Mouse (Mus musculus) hindbrain, embryonic 10.5 days (tissue): ENCODE data around the gene Osbpl6. TPM values are rescaled to one million over a fixed set of nuclear protein-coding genes. Genes with fewer than 3 reads are reported as not detected.
A peak's percentile ranks its signal among the peaks of the same experiment; 100 is the strongest.
"Not testable (repeated sequence)": the region's sequence is repeated elsewhere in the genome, so short reads cannot be mapped to it uniquely, and the experiment has no call there.

ENCODE experiments used
- DNase-seq: peaks from one replicate; pipeline ENCODE4 v3.0.0-alpha.2; 2017; ENCODE audit warnings: low spot score
- H3K27ac ChIP-seq: fragments of 300-500 bp; sonication (generic); 2 replicates; pipeline ENCODE4 v1.5.1; 2016; ENCODE audit warnings: mild to moderate bottlenecking, moderate library complexity
- H3K27me3 ChIP-seq: fragments of 300-500 bp; sonication (generic); 2 replicates; pipeline ENCODE4 v1.6.1; 2016; ENCODE audit warnings: mild to moderate bottlenecking; ENCODE audit not compliant: poor library complexity, insufficient read depth, severe bottlenecking
- H3K36me3 ChIP-seq: fragments of 300-500 bp; sonication (generic); 2 replicates; pipeline ENCODE4 v1.6.1; 2016; ENCODE audit warnings: mild to moderate bottlenecking, moderate library complexity
- H3K4me1 ChIP-seq: fragments of 300-500 bp; sonication (generic); replicated peaks from 2 replicates; pipeline ENCODE4 v1.6.1; 2016; ENCODE audit warnings: mild to moderate bottlenecking
- H3K4me3 ChIP-seq: fragments of 300-500 bp; sonication (generic); 2 replicates; pipeline ENCODE4 v1.5.1; 2016; ENCODE audit warnings: mild to moderate bottlenecking, moderate library complexity
- H3K9me3 ChIP-seq: fragments of 300-500 bp; sonication (generic); 2 replicates; pipeline ENCODE4 v1.6.1; 2016; ENCODE audit warnings: mild to moderate bottlenecking, moderate library complexity
- WGBS: fragments of 180-500 bp; shearing (Covaris S2); methylation state at CpG from one replicate; pipeline ENCODE4 v1.1.7; 2016; 5-methylcytosine and 5-hydroxymethylcytosine counted together
- polyA plus RNA-seq: library from polyadenylated mRNA; unstranded; fragments of >200 nt; fragmentation: Nextera tagmentation; extraction: Ambion mirVana; gene quantifications from 2 replicates; pipeline ENCODE4 v1.2.1, GENCODE M21; 2016

The Osbpl6 gene
- polyA plus RNA-seq, 1 experiment from 2014 or later = 15.4 TPM

GRCm38 (mm10) chr2:76610326-76611104, 204.2 kb downstream of the Osbpl6 start:
- Histone ChIP-seq H3K9me3 (no peaks in the 10 kb centered on the region), H3K4me3 (no peak overlapping the region), H3K27me3 (no peaks in the 10 kb centered on the region), H3K27ac (no peak overlapping the region), H3K4me1 (no peaks in the 10 kb centered on the region), H3K36me3 (no peaks in the 10 kb centered on the region)
- no peak for DNase-seq
- 90% methylated on average over 10 of the region's 10 CpGs for WGBS

- DNase-seq = no peak
- WGBS = 85% methylated on average over 3 of the region's 3 CpGs
- H3K27me3 ChIP-seq = no peaks in the 10 kb centered on the region
- H3K36me3 ChIP-seq = no peaks in the 10 kb centered on the region
- H3K4me1 ChIP-seq = no peaks in the 10 kb centered on the region
- no peak overlapping the region for H3K4me3 ChIP-seq
- H3K27ac ChIP-seq = no peak overlapping the region
- no peaks in the 10 kb centered on the region for H3K9me3 ChIP-seq
These were observed 205.7 kb downstream of the Osbpl6 start for GRCm38 (mm10) chr2:76611996-76612395.

- Histone ChIP-seq H3K36me3 (peaks cover 13% of the 10 kb centered on the region), H3K4me3 (no peak overlapping the region), H3K4me1 (no peaks in the 10 kb centered on the region), H3K27me3 (no peaks in the 10 kb centered on the region), H3K27ac (no peak overlapping the region), H3K9me3 (no peaks in the 10 kb centered on the region)
- DNase-seq = peak; percentile 8
- WGBS = 59% methylated on average over 1 of the region's 1 CpGs
These were observed 211.8 kb downstream of the Osbpl6 start for GRCm38 (mm10) chr2:76618078-76618477.

- Histone ChIP-seq H3K9me3 (no peaks in the 10 kb centered on the region), H3K4me3 (no peak overlapping the region), H3K27me3 (no peaks in the 10 kb centered on the region), H3K36me3 (peaks cover 33% of the 10 kb centered on the region), H3K4me1 (no peaks in the 10 kb centered on the region), H3K27ac (no peak overlapping the region)
- no peak for DNase-seq
- WGBS = 90% methylated on average over 5 of the region's 5 CpGs
These were observed 213.9 kb downstream of the Osbpl6 start for GRCm38 (mm10) chr2:76620188-76620587.

DNA sequence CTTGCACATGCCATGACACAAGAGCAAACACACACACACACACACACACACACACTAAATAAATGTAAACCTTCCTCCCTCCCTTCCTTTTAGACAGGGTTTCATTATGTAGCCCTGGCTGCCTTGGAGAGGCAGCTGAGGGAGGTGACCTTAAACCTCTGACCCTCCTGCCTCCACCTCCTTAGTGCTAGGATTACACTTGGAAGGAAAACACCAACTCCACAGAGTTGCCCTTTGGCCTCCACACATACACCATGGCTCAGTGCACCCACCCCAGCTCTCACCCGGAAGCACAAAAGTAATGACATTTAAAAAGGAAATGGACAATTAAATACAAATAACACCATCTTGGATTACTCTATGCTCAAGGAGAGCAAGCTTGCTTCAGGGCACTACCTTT, 215.4 kb downstream of the Osbpl6 start:
- H3K4me3 ChIP-seq = no peak overlapping the region
- peak; percentile 3 for DNase-seq

DNA sequence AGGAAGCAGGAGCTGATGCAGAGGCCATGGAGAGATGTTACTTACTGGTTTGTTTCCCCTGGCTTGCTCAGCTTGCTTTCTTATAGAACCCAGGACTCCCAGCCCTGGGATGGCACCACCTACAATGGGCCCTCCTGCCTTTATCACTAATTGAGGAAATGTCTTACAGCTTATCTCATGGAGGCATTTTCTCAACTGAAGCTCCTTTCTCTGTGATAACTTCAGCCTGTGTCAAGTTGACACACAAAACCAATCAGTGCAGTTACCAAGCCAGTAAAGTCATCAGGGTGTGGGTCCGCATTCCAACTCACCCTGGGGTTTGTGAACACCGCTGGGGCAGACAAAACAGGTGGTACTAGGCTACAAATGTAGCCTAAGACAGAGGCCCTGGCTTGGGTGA, 216.0 kb downstream of the Osbpl6 start:
- peaks cover 54% of the 10 kb centered on the region for H3K36me3 ChIP-seq
- DNase-seq = not testable (repeated sequence)

More for the DNA sequence above, 215.4 kb downstream of the Osbpl6 start:
- Histone ChIP-seq H3K27ac (no peak overlapping the region), H3K36me3 (peaks cover 48% of the 10 kb centered on the region), H3K4me1 (no peaks in the 10 kb centered on the region), H3K9me3 (peaks cover 15% of the 10 kb centered on the region), H3K27me3 (no peaks in the 10 kb centered on the region)
- WGBS = 66% methylated on average over 1 of the region's 1 CpGs

GRCm38 (mm10) chr2:76630293-76630692, 224.0 kb downstream of the Osbpl6 start:
- Histone ChIP-seq H3K9me3 (peaks cover 21% of the 10 kb centered on the region), H3K4me3 (no peak overlapping the region), H3K27ac (no peak overlapping the region), H3K36me3 (peaks cover 99% of the 10 kb centered on the region), H3K27me3 (no peaks in the 10 kb centered on the region), H3K4me1 (no peaks in the 10 kb centered on the region)
- WGBS = 94% methylated on average over 12 of the region's 12 CpGs
- no peak for DNase-seq

More for the DNA sequence above, 216.0 kb downstream of the Osbpl6 start:
- H3K27me3 ChIP-seq, H3K4me1 ChIP-seq, H3K4me3 ChIP-seq, H3K27ac ChIP-seq: not testable (repeated sequence)
- peaks cover 21% of the 10 kb centered on the region for H3K9me3 ChIP-seq
- WGBS = 90% methylated on average over 2 of the region's 2 CpGs

GRCm38 (mm10) chr2:76631600-76631999, 225.3 kb downstream of the Osbpl6 start:
- H3K27me3 ChIP-seq = no peaks in the 10 kb centered on the region
- peaks cover 99% of the 10 kb centered on the region for H3K36me3 ChIP-seq
- no peak for DNase-seq
- H3K4me3 ChIP-seq = no peak overlapping the region
- 92% methylated on average over 4 of the region's 4 CpGs for WGBS
- H3K27ac ChIP-seq = no peak overlapping the region
- H3K4me1 ChIP-seq = no peaks in the 10 kb centered on the region
- peaks cover 8% of the 10 kb centered on the region for H3K9me3 ChIP-seq

GRCm38 (mm10) chr2:76639637-76640036, 233.3 kb downstream of the Osbpl6 start:
- DNase-seq = no peak
- Histone ChIP-seq H3K4me1 (no peaks in the 10 kb centered on the region), H3K4me3 (no peak overlapping the region), H3K36me3 (peaks cover 99% of the 10 kb centered on the region), H3K27me3 (no peaks in the 10 kb centered on the region), H3K27ac (no peak overlapping the region), H3K9me3 (no peaks in the 10 kb centered on the region)
- WGBS = 92% methylated on average over 2 of the region's 2 CpGs

- H3K9me3 ChIP-seq = no peaks in the 10 kb centered on the region
- DNase-seq = no peak
- peaks cover 24% of the 10 kb centered on the region for H3K4me1 ChIP-seq
- H3K4me3 ChIP-seq = no peak overlapping the region
- peaks cover 58% of the 10 kb centered on the region for H3K36me3 ChIP-seq
- no peak overlapping the region for H3K27ac ChIP-seq
- no peaks in the 10 kb centered on the region for H3K27me3 ChIP-seq
These were observed 237.5 kb downstream of the Osbpl6 start for GRCm38 (mm10) chr2:76643801-76644200.

DNA sequence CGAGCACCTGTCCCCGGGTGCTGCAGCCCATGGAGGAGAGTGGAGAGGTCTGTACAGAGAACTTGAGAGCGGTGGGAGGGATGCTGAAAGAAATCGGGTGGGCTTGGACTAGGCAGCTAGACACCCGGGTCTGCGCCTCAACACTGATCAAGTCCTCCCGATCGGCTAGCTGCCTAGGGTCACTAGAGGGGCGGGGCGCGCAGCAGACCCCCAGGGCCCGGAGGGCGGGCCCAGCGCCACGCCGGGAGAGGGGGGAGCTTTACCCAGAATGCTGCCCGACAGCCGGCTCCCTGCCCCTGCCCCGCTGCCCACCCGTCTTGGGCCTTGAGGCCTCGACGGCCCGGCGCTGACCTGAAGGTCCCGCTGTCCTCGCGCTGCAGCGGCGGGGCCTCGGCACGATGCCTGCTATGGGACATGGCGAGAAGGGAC, 241.1 kb downstream of the Osbpl6 start:
- Histone ChIP-seq H3K4me3 (peak overlapping the region; percentile 81), H3K36me3 (peaks cover 21% of the 10 kb centered on the region), H3K27me3 (no peaks in the 10 kb centered on the region), H3K27ac (peak overlapping the region; percentile 96), H3K9me3 (no peaks in the 10 kb centered on the region), H3K4me1 (peaks cover 26% of the 10 kb centered on the region)
- WGBS = 1% methylated on average over 32 of the region's 32 CpGs
- no peak for DNase-seq

DNA sequence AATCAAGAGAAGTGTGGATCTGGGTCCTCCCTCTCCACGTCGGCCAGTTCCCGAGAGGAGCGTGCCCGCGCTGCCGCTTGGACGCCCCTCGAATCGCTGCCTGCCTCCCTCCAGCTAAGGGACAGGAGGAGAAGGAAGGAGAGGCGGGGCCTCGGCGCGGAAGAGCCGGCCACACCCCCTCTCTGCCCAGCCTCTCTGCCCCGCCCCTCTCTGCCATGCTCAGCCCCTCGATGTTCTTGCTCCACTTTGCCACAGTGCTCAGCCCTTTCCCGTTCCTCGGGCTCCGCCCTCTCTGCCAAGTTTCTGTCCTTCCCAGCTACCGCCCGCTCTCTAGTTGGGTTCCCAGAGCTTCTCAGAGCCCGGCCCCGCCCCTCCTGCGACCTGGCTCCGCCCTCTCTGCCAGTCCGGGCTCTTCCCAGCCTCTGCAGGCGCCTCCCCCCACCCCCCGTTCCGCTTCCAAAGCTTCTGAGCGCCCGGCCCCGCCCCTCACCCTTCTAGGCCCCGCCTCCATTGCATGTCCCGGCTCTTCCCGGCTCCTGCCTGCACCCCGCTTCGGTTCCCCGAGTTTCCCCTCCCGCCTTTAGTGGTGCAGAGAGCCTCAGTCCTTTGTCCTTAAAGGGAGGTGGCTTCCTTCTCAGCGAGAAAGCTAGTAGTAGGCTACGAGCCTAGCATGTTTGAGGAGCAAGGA, 241.7 kb downstream of the Osbpl6 start, which contains the start of the genes Prkra and Pjvk:
Gene Prkra (minus strand): TSS at position 133 of the 688 bp plus-strand sequence.
Gene Pjvk (plus strand): TSS at position 594 of the 688 bp plus-strand sequence.
- no peaks in the 10 kb centered on the region for H3K27me3 ChIP-seq
- peaks cover 16% of the 10 kb centered on the region for H3K36me3 ChIP-seq
- whole genome bisulfite sequencing = under 1% methylated on average over 42 of the region's 42 CpGs
- no peaks in the 10 kb centered on the region for H3K9me3 ChIP-seq
- peak; percentile 100 for DNase-seq
- H3K27ac ChIP-seq = peak within 1 kb of the TSS; percentile 96
- peaks cover 26% of the 10 kb centered on the region for H3K4me1 ChIP-seq
- H3K4me3 ChIP-seq = peak within 1 kb of the TSS; percentile 81

GRCm38 (mm10) chr2:76648666-76649141, 242.4 kb downstream of the Osbpl6 start:
- 30% methylated on average over 13 of the region's 13 CpGs for whole genome bisulfite sequencing
- peak overlapping the region; percentile 96 for H3K27ac ChIP-seq
- H3K4me1 ChIP-seq = peaks cover 26% of the 10 kb centered on the region
- peaks cover 9% of the 10 kb centered on the region for H3K36me3 ChIP-seq
- H3K9me3 ChIP-seq = no peaks in the 10 kb centered on the region
- no peaks in the 10 kb centered on the region for H3K27me3 ChIP-seq
- DNase-seq = no peak
- H3K4me3 ChIP-seq = peak overlapping the region; percentile 81
